Mouse (Mus musculus) left cerebral cortex, postnatal 4 days (tissue): ENCODE data around the gene Mrgprf. TPM values are rescaled to one million over a fixed set of nuclear protein-coding genes. Genes with fewer than 3 reads are reported as not detected.

Experiments used
- DNase-seq: peaks from one replicate; pipeline ENCODE4 v3.0.0-alpha.2; 2022
- intact Hi-C: fragments of 180-260 bp; cut with DNase I; formaldehyde crosslinking; loops from one replicate; pipeline ENCODE4 v1.15.1; 2025
- total RNA-seq, 2 experiments: library from RNA; stranded (reverse); gene quantifications; 2 replicates each; pipeline ENCODE4 v1.2.3; 2021

Gene Mrgprf
- total RNA-seq, 2 experiments from 2014 or later, result 2.2 to 3.0 TPM

DNA sequence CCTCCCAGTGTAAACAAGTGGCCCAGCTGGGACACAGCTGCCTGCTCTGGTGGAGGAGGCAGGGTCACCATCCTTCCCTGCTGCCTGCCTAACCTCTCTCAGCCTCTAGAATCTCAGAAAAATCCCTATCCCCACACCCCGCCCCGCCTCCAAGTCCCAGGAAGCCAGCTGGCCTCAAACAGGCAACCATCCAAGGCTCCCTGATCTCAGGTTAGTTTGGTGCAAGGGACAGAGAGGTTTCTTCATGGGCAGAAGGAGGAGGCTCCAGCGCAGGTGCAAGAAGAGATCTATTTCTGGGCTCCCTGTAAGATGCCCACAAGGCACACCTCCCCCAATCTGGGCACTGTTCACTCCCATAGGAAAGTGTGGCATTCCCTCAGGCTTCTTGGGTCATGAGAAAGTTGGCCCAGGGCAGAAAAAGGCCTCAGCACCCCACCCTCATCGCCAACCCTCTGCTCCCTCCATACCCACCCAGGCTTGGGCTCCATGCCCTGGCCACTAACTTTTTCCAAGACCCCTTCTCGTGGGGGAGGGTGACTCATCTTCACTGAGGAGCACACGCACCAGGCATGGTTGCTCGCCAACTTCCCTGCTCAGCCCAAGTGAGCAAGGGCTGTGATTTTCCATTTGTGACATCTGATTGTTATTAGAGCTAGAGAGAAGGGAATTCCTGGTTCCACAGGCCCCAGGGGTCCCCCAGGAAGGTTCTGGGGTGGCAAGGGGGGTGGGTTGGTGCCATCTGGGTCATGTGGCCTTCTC is 887 bp upstream of the Mrgprf start:
- DNase-seq, result peak; percentile 73
- intact Hi-C loops, result no loop called here

DNA sequence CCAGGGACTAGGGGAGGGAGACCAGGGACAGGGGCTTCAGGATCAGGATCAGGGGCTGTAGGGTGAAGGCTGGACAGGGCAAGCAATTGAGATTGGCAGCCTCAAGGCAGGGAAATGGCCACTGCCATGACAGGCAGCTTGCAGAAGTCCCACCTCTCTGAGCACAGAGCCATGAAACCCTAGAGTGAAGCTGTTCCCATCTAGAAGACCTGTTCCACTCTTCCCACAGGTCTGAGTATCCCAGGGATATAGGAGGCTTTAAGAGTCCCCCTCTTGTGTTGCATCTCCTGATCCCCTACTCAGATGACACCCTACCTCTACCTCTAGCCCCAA is 346 bp downstream of the Mrgprf start:
- DNase-seq, result no peak
- intact Hi-C loops, result no loop called here

DNA sequence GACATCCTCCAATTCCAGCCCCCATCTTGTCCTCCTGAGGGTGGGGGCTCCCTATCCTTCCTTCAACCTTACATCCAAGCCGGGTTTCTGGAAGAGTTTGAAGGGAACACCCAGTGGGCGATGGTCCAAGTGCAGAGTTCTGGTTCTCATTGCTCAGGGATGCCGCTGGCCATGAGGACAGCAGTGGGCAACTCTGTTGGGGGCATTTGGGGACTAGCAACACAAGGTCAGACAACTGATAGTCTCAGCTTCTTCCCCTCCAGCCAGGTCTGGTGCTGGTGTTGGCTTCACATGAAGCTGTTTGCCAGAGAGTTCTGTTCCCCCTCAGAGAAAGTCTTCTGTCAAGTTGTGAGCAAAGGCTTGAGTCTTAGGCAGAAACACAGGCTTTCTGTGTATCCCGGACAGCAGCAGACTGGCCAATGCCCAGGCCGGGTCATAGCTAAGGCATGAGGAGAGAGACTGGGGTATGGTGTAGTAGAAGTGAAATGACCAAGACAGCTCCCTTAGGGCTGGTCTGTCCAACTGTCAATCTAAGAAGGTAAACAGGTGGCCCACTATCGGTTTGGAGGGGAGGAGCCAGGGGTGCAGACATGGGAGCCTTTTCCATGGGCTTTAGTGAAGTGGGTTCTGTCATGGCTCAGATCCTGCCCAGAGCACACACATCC is 845 bp downstream of the Mrgprf start:
- intact Hi-C loops, result no loop called here
- DNase-seq, result no peak

DNA sequence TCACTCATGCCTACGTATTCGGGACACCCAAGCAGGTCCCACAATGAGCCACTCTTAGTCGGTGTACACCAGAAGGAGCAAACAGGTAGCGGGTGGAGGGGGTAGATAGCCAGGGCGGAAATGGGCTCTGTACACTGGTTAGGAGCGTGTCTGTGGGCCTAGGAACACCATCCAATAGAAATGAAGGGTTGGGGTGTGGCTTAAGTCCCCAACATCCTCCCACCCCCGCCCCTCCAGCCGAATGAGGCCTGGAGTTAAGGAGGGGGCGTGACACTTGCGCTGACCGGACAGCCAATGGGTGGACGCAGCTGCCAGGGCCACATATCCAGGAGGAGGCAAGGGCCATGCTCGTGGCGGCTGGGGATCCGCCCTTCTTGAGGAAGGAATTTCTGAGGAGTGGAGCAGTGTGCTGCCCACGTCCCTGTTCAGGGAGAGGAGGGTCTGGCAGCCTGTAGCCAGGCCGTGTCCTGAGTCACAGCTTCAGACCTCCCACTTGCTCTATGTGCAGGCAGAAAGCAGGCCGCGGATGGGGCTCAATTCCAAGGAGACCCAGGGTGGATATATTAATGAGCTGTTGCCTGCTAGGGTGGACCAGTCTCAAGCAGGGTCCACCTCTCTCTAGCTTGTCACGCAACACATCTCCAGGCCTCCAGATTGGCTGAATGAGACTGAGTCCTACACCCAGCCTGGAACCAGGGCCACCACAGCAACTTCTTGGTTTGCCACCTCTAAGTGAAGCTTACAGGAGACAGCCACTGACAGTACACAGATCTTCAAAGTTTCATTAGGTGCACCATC is 2.1 kb downstream of the Mrgprf start:
- DNase-seq, result peak; percentile 48
- intact Hi-C loops, result no loop called here

DNA sequence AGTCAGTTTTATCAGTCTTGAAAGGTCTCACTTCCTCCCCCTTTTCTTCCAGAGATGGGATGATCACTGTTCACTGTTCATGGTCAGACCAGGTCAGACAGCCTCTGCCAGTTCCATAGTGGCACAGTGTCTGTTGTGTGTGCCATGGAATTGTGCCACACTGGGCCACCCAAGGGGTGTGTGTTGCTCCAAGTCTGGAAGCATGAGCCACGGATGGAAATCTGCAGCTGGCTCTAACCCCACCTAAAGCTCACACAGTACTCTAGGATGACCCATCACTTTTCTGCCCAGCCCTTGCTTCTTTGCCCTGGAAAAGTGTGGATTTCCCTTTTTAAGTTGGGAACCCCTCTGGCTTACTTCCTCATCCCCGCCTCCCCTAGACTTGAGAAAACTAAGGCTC is 3.5 kb downstream of the Mrgprf start:
- DNase-seq, result no peak
- intact Hi-C loops, result no loop called here

DNA sequence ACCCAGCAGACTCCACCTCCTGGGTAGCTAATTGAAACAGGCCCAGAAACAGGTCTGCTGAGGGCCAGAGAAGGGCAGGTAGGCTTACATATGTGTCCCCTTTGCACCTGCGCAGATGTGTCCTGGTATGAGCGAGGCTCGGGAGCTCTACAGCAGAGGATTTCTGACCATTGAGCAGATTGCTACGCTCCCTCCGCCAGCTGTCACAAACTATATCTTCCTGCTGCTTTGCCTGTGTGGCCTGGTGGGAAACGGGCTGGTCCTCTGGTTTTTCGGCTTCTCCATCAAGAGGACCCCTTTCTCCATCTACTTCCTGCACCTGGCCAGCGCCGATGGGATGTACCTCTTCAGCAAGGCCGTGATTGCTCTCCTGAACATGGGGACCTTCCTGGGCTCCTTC is 7.0 kb downstream of the Mrgprf start:
- intact Hi-C loops, result no loop called here
- no peak for DNase-seq

DNA sequence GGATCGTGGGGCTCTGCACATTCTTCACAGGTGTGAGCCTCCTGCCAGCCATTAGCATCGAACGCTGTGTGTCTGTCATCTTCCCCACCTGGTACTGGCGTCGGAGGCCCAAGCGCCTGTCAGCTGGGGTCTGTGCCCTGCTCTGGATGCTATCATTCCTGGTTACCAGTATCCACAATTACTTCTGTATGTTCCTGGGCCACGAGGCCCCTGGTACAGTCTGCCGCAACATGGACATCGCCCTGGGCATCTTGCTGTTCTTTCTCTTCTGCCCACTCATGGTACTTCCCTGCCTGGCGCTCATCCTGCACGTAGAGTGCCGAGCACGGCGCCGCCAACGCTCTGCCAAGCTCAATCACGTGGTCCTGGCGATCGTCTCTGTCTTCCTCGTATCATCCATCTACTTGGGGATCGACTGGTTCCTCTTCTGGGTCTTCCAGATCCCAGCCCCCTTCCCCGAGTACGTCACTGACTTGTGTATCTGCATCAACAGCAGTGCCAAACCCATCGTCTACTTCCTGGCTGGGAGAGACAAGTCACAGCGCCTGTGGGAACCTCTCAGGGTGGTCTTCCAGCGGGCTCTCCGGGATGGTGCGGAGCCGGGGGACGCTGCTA is 7.5 kb downstream of the Mrgprf start:
- peak; percentile 43 for DNase-seq
- intact Hi-C loops, result no loop called here

DNA sequence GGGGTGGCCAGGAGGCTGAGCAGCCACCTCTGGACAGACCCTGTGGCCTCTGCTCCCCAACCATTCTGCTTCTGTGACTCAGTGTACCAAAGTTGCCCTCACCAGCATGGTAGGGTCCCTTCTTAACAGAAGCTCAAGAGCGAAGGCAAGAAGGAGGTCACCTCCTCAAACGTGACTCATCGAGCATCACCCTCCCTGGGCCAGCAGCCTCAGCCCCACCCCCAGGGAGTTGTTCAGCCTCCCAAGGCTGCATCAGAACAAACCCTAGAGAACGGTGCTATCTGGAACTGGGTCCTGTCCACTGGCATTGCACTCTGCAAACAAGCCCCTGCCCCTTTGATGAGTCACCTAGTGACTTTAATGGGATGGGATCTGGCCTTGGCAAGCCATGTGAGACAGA is 8.2 kb downstream of the Mrgprf start:
- intact Hi-C loops, result no loop called here
- DNase-seq, result peak; percentile 17

DNA sequence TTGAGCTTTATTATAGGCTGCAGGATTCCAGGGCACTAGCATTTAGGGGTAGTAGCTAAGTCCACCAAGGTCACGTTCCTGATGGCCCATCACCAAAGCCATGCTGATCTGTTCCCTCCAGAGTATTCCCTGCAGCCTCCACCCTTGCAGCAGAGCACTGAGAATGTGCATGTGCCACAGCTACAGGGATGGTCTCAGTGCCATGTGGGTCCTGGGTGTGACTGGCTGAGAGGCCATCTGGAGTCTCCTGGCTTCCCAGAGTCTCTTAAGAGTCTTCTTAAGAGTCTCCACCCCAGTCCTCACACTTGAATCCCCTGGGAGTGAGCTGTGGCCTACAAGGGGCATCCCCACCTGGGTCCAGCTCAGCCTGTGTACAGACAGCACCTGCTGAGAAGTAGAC is 9.2 kb downstream of the Mrgprf start:
- intact Hi-C loops, result no loop called here

DNA sequence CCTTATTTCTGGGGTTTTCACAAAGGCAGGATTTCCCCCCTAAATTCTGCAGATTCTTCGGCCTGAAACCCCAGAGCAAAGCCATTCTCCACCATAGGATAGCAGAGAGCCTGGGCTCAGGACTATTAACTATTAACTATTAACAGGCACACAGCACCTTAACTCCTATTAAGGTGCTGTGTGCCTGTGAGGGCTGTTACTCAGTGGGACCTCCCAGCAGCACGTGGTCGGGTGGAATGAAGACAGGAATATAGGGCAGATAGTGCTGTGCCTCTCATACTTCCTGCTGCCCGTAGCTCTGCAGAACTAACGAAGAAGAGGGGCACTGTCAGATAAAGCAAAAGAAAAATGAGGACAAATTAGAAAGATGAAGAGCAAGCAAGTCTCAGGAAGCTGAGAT is 9.9 kb downstream of the Mrgprf start:
- no peak for DNase-seq
- intact Hi-C loops, result no loop called here

More for the DNA sequence above, 9.2 kb downstream of the Mrgprf start:
- DNase-seq, result no peak

DNA sequence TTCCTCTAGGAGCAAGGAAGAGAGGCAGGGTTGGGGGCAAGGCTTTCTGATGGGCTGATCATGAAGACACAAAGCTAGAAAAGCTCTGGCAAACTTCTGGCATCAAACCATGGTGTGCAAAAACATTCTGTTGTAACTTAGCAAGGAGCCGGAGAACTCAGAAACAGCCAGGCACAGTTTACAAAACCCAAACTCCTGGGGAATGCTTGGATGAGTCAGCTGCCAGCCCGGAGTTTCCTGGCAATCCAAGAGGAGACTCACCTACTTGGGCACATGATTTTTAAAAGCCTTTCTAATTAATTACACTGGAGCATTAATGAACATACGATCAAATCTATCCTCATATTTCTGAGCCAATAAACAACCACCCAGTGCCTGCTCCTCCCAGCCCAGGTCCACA is 11.5 kb downstream of the Mrgprf start:
- no peak for DNase-seq
- intact Hi-C loops, result no loop called here

DNA sequence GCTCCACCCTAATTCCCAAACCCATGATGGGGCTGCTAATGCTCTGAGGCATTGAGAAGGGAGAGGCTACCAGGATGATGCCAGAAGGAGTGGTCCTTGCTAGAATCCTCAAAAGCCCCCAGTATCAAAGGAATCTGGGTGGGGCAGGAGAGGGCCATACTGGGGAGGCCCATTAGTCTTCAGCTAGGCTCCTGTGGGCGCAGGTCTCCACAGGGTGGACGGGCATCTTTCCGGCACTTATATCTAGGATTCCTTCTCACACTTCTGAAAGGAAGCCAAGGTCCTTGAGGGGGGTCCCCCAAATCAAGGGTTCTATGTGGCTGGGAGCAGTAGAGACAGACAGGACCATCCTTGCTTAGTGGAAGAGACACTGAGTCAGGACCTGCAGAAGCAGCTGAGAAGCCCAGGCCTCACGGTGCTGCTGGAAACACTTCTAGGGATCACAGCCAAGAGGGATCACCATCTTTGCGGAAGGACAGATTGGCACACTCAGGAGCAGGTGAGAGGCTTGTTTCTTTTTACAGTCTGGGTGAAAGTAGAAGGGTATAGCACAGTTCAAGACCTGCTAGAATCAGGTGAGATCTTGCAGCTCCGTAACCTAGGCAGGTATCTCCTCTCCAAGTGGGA is 14.3 kb downstream of the Mrgprf start, which contains the start of gene Mrgprd:
Gene Mrgprd (plus strand): TSS at position 51 of the 627 bp plus-strand sequence.
- DNase-seq, result no peak
- intact Hi-C loops, result no loop called here

DNA sequence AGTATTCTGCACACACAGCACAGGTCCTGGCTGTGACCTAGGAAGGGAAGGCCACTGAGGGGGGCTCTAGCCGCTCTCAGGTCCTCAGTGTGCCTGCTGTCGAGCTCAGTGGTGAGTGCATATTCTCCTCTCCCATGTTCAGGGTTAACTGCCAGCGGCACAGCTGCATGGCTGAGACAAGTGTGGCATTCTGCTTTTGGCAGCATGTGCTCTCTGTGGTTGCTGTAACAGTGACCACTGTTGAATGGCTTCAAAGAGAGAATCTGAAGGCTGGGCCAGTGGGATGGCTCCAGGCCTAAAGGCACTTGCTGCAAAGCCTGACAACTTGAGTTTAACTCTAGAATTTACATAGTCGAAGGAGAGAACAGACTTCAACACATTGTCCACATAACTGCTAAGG is 16.9 kb downstream of the Mrgprf start:
- intact Hi-C loops, result no loop called here
- DNase-seq, result peak; percentile 55

DNA sequence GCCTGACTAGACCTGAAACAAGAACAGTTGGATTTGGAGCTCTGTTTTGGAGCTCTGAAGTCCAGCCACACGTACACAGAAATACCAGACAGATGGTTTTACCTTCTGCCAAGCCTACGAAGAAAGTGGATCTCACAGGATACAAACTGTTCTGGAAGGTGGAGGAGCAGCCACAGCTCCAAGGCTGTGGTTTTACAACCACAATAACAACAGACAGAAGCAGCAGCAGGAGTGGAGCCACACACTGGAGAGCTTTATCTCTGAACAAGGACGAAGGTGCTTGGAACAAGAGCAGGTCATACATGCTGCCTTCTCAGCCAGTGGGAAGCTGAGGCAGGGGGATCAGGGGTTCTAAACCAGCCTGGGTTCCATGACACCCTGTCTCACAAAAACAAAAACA is 18.9 kb downstream of the Mrgprf start:
- DNase-seq, result no peak
- intact Hi-C loops, result no loop called here

DNA sequence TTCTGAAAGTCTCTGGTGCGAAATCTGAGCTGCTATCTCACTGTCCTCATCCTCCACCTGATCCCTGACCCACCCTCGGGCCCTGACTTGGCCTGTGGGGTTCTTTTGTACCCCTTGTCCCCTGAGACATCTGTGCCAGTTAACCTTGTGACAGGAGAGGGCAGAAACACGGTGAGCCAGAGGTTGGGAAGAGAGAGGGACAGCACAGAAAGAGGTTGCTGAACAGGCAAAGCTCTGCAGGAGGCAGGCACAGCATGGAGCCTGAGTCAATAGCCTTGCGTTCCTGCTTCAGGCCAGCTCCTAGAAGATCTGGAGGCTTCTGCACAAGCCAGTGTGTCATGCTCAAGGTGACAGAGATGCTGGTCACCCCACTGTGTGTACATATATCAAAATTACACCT is 23.0 kb downstream of the Mrgprf start:
- intact Hi-C loops, result no loop called here
- DNase-seq, result no peak

DNA sequence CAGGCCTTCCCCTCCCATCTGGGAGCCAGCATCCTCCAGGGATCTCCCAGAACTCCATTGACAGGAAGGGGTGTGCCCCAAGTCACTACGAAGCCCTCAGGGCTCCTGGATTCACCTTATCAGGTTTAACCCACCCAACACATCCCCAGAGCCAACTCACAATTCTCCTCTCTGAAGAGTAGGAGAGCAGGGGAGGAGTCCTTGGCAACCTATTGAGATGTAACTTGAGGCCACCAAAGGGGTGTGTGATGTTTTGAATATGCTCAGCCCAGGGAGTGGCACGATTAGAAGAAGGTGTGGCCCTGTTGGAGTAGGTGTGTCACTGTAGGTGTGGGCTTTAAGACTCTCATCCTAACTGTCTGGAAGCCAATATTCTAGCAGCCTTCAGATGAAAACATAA is 25.1 kb downstream of the Mrgprf start:
- intact Hi-C loops, result no loop called here
- DNase-seq, result no peak

DNA sequence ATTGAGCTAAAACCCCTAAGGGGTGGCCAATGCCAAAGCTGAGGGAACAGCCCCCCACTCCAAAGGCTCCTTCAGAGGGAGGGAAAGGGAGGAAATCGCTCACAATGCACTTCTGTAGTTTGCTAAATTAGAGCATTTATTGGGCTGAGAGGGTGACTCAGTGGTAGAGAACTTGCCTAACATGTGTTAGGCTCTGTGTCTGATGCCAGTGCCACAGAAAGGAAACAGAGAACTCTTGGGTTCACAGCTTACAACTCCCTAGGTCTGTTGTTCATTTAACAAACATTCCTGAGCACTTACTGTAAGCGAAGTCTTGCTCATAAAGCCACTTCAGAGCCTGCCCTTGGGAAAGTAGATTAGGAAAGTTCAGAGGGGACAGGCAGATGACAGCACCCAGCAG is 29.4 kb downstream of the Mrgprf start:
- intact Hi-C loops, result no loop called here
- DNase-seq, result no peak

DNA sequence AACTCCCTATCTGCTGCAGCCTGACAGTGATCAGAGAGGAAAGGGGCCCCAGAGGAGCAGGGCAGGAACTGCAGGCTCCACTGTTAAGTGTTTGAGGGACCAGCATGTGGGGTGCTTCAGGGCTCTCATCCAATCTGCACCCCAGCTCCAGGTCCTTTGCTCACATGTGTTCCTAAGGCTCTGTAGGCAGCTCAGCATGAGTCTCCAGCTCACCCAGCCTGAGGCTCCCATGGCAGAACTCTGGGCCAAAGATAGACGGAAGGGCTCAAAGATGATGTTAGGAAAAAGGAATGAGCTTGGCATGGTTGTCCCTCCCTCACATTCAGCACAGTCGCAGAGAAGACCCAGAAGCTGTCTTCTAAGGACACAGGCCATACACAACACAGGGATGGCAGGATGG is 30.0 kb downstream of the Mrgprf start:
- no peak for DNase-seq
- intact Hi-C loops, result no loop called here

DNA sequence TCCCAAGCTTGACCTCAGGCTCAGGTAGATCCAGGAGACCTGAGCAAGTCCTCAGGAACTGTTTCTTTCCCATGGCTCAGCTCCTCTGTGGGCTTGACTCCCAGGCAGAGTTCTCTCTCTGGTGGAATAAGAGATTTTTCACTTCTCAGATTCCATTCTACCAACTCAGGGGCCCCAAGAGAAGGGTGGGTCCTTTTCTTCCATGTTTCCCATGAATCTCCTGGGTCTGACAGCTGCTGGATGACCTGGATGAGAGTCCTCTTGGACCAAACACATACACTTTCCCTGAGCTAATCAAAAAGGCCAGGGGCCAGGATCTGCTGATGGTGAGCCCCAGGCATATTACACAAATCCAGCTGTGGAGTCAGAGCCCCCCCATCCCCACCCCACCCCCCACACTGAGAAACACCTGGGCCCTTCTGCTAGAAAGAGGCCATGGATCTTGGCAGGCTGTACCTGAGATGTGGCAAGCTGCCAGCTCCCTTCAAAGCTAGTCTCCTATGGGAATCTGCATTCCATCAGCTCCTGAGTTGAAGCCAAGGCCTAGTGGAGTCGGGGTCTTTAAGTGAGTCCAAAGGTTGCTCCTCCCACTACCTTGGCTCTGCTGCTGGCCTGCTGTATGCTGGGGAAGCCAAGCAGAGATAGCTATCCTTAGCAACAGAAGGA is 31.9 kb downstream of the Mrgprf start:
- intact Hi-C loops, result no loop called here
- peak; percentile 69 for DNase-seq

DNA sequence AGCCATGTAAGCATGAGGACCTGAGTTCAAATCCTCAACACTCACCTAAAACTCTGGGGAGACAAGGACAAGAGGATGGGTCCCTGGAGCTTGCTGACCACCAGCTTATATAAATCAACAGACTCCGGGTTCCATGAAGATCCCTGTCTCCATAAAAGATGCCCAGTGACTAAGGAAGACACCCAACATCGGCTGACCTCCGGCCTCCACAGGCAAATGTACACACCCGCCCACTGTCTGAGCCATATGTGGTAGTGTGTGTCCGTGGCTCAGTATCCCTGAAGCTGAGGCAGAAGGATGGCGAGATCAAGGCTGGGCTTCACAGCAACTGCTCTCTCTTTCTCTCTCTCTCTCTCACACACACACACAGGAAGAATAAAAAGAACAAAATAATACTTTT is 33.3 kb downstream of the Mrgprf start:
- DNase-seq, result no peak
- intact Hi-C loops, result no loop called here
